Mouse (Mus musculus) CH12.LX (cell line): ENCODE data around the gene Hacd1. TPM values are rescaled to one million over a fixed set of nuclear protein-coding genes. Genes with fewer than 3 reads are reported as not detected.

Source experiments
- DNase-seq: peaks from one replicate; pipeline ENCODE4 v3.0.0-alpha.2; 2013; ENCODE audit errors: extremely low read depth
- H3K27ac ChIP-seq: 2 replicates; pipeline ENCODE4 v1.5.1; 2012; ENCODE audit warnings: low read depth, mild to moderate bottlenecking, control low read depth, moderate library complexity; ENCODE audit not compliant: insufficient read depth
- H3K27me3 ChIP-seq: replicated peaks from 2 replicates; pipeline ENCODE3; 2012; ENCODE audit warnings: inconsistent platforms
- H3K36me3 ChIP-seq, 2 experiments: replicated peaks in 1 of 2; 2 replicates each; pipeline versions ENCODE3 to v1.6.1; 2012; ENCODE audit warnings: inconsistent platforms in 1 of 2, low read length in 1 of 2, mild to moderate bottlenecking in 1 of 2, mixed read lengths in 1 of 2, moderate library complexity in 1 of 2; ENCODE audit not compliant: control insufficient read depth in 1 of 2, insufficient read depth in 1 of 2
- H3K4me1 ChIP-seq, 2 experiments: 2 replicates each; pipeline ENCODE4 v1.6.1; 2012; ENCODE audit warnings: inconsistent platforms in 1 of 2, moderate library complexity in 1 of 2; ENCODE audit not compliant: insufficient read depth in 2 of 2, control insufficient read depth in 1 of 2
- H3K4me2 ChIP-seq: 2 replicates; pipeline ENCODE4 v1.6.1; 2012; ENCODE audit warnings: low read depth, mild to moderate bottlenecking, control low read depth; ENCODE audit not compliant: poor library complexity, insufficient read depth, severe bottlenecking
- H3K4me3 ChIP-seq, 3 experiments: fragments of 150-350 bp in 1 of 3; sonication (generic) in 1 of 3; replicated peaks in 1 of 3; 2 replicates each; pipeline versions ENCODE3 to v1.5.1; 2011 to 2012; ENCODE audit warnings: low read depth in 2 of 3, low read length in 2 of 3, mild to moderate bottlenecking in 2 of 3, moderate library complexity in 2 of 3, control low read depth in 1 of 3, improper control_type of control experiment in 1 of 3, inconsistent platforms in 1 of 3, mixed read lengths in 1 of 3; ENCODE audit not compliant: poor library complexity in 1 of 3
- H3K79me2 ChIP-seq: replicated peaks from 2 replicates; pipeline ENCODE4 v1.6.1; 2012; ENCODE audit warnings: mild to moderate bottlenecking, moderate library complexity; ENCODE audit not compliant: control insufficient read depth, poor library complexity, insufficient read depth, severe bottlenecking; ENCODE audit errors: extremely low read depth
- H3K9ac ChIP-seq: 2 replicates; pipeline ENCODE4 v1.6.1; 2012; ENCODE audit warnings: low read depth, mild to moderate bottlenecking, control low read depth, moderate library complexity; ENCODE audit not compliant: insufficient read depth
- H3K9me3 ChIP-seq: replicated peaks from 2 replicates; pipeline ENCODE3; 2012; ENCODE audit warnings: low read length, inconsistent platforms, mixed read lengths
- BHLHE40 ChIP-seq: IDR thresholded peaks from 2 replicates; pipeline ENCODE4 v1.6.1; 2011; ENCODE audit warnings: mild to moderate bottlenecking, low read depth, low read length, improper control_type of control experiment
- CHD1 ChIP-seq: IDR thresholded peaks from 2 replicates; pipeline ENCODE4 v1.6.1; 2012; ENCODE audit warnings: low read depth, low read length, improper control_type of control experiment, inconsistent platforms
- CHD2 ChIP-seq: IDR thresholded peaks from 2 replicates; pipeline ENCODE4 v1.6.1; 2011; ENCODE audit warnings: low read length, improper control_type of control experiment
- CTCF ChIP-seq, 2 experiments: IDR thresholded peaks in 1 of 2; conservative IDR thresholded peaks in 1 of 2; 2 replicates each; pipeline ENCODE4 v1.5.1; 2011 to 2012; ENCODE audit warnings: low read depth in 2 of 2, low read length in 2 of 2, improper control_type of control experiment in 1 of 2, inconsistent platforms in 1 of 2, mild to moderate bottlenecking in 1 of 2, moderate library complexity in 1 of 2
- E2F4 ChIP-seq: IDR thresholded peaks from 2 replicates; pipeline ENCODE4 v1.6.1; 2011; ENCODE audit warnings: low read depth, low read length, improper control_type of control experiment; ENCODE audit not compliant: insufficient replicate concordance
- ELF1 ChIP-seq: IDR thresholded peaks from 2 replicates; pipeline ENCODE4 v1.6.1; 2014; ENCODE audit warnings: low read depth, mild to moderate bottlenecking, inconsistent platforms, low read length, improper control_type of control experiment
- EP300 ChIP-seq: IDR thresholded peaks from 2 replicates; pipeline ENCODE4 v1.6.1; 2011; ENCODE audit warnings: low read length, improper control_type of control experiment
- GABPA ChIP-seq: IDR thresholded peaks from 2 replicates; pipeline ENCODE4 v1.6.1; 2012; ENCODE audit warnings: low read depth, low read length, improper control_type of control experiment, inconsistent platforms; ENCODE audit not compliant: insufficient replicate concordance
- HCFC1 ChIP-seq: IDR thresholded peaks from 2 replicates; pipeline ENCODE4 v1.6.1; 2012; ENCODE audit warnings: low read depth, mild to moderate bottlenecking, inconsistent platforms, low read length, improper control_type of control experiment
- IRF4 ChIP-seq: IDR thresholded peaks from 2 replicates; pipeline ENCODE4 v1.6.1; 2014; ENCODE audit warnings: low read depth, mild to moderate bottlenecking, inconsistent platforms, low read length, improper control_type of control experiment
- JUN ChIP-seq: IDR thresholded peaks from 2 replicates; pipeline ENCODE4 v1.6.1; 2011; ENCODE audit warnings: low read depth, mild to moderate bottlenecking, low read length, improper control_type of control experiment, moderate library complexity; ENCODE audit not compliant: insufficient read depth
- JUND ChIP-seq: conservative IDR thresholded peaks from 2 replicates; pipeline ENCODE4 v1.6.1; 2011; ENCODE audit warnings: low read depth, low read length, improper control_type of control experiment
- KAT2A ChIP-seq: IDR thresholded peaks from 2 replicates; pipeline ENCODE4 v1.6.1; 2012; ENCODE audit warnings: low read length, improper control_type of control experiment, inconsistent platforms; ENCODE audit not compliant: insufficient replicate concordance
- MAFK ChIP-seq: IDR thresholded peaks from 2 replicates; pipeline ENCODE4 v1.6.1; 2011; ENCODE audit warnings: low read length, improper control_type of control experiment; ENCODE audit not compliant: insufficient replicate concordance
- MAX ChIP-seq: IDR thresholded peaks from 2 replicates; pipeline ENCODE4 v1.6.1; 2011; ENCODE audit warnings: low read length, improper control_type of control experiment
- MAZ ChIP-seq: IDR thresholded peaks from 2 replicates; pipeline ENCODE4 v1.6.1; 2012; ENCODE audit warnings: low read depth, mild to moderate bottlenecking, inconsistent platforms, low read length, improper control_type of control experiment, moderate library complexity
- MEF2A ChIP-seq: IDR thresholded peaks from 2 replicates; pipeline ENCODE4 v1.6.1; 2014; ENCODE audit warnings: low read depth, mild to moderate bottlenecking, inconsistent platforms, low read length, improper control_type of control experiment, borderline replicate concordance
- MXI1 ChIP-seq: IDR thresholded peaks from 2 replicates; pipeline ENCODE4 v1.6.1; 2011; ENCODE audit warnings: mild to moderate bottlenecking, low read depth, low read length, improper control_type of control experiment
- MYC ChIP-seq: IDR thresholded peaks from 2 replicates; pipeline ENCODE4 v1.6.1; 2011; ENCODE audit warnings: low read depth, mild to moderate bottlenecking, improper control_type of control experiment, low read length
- NELFE ChIP-seq: IDR thresholded peaks from 2 replicates; pipeline ENCODE4 v1.6.1; 2011; ENCODE audit warnings: low read depth, low read length, improper control_type of control experiment
- NRF1 ChIP-seq: IDR thresholded peaks from 2 replicates; pipeline ENCODE4 v1.6.1; 2014; ENCODE audit warnings: low read depth, mild to moderate bottlenecking, inconsistent platforms, low read length, improper control_type of control experiment, moderate library complexity
- PAX5 ChIP-seq: IDR thresholded peaks from 2 replicates; pipeline ENCODE4 v1.6.1; 2012; ENCODE audit warnings: low read length, inconsistent platforms, mixed read lengths
- POLR2A ChIP-seq: IDR thresholded peaks from 2 replicates; pipeline ENCODE4 v1.6.1; 2011; ENCODE audit warnings: low read depth, mild to moderate bottlenecking, improper control_type of control experiment, low read length
- POLR2AphosphoS2 ChIP-seq: IDR thresholded peaks from 2 replicates; pipeline ENCODE4 v1.6.1; 2011; ENCODE audit warnings: low read depth, low read length, improper control_type of control experiment
- RAD21 ChIP-seq: IDR thresholded peaks from 2 replicates; pipeline ENCODE4 v1.6.1; 2011; ENCODE audit warnings: low read depth, mild to moderate bottlenecking, low read length, improper control_type of control experiment, moderate library complexity
- RCOR1 ChIP-seq: conservative IDR thresholded peaks from 2 replicates; pipeline ENCODE4 v1.6.1; 2012; ENCODE audit warnings: low read depth, mild to moderate bottlenecking, inconsistent platforms, low read length, improper control_type of control experiment
- SIN3A ChIP-seq: IDR thresholded peaks from 2 replicates; pipeline ENCODE4 v1.6.1; 2012; ENCODE audit warnings: low read length, improper control_type of control experiment, inconsistent platforms
- SMC3 ChIP-seq: IDR thresholded peaks from 2 replicates; pipeline ENCODE4 v1.6.1; 2011; ENCODE audit warnings: low read depth, low read length, improper control_type of control experiment
- TBP ChIP-seq: conservative IDR thresholded peaks from 2 replicates; pipeline ENCODE4 v1.6.1; 2011; ENCODE audit warnings: low read depth, low read length, improper control_type of control experiment
- TCF12 ChIP-seq: IDR thresholded peaks from 2 replicates; pipeline ENCODE4 v1.6.1; 2014; ENCODE audit warnings: low read depth, mild to moderate bottlenecking, inconsistent platforms, low read length, improper control_type of control experiment
- UBTF ChIP-seq: IDR thresholded peaks from 2 replicates; pipeline ENCODE4 v1.6.1; 2012; ENCODE audit warnings: low read depth, mild to moderate bottlenecking, inconsistent platforms, low read length, improper control_type of control experiment, moderate library complexity
- USF1 ChIP-seq: IDR thresholded peaks from 2 replicates; pipeline ENCODE4 v1.6.1; 2014; ENCODE audit warnings: low read depth, mild to moderate bottlenecking, inconsistent platforms, low read length, improper control_type of control experiment
- USF2 ChIP-seq: conservative IDR thresholded peaks from 2 replicates; pipeline ENCODE4 v1.6.1; 2011; ENCODE audit warnings: low read depth, low read length, improper control_type of control experiment
- ZC3H11A ChIP-seq: IDR thresholded peaks from 2 replicates; pipeline ENCODE4 v1.6.1; 2012; ENCODE audit warnings: low read depth, mild to moderate bottlenecking, inconsistent platforms, low read length, improper control_type of control experiment
- ZKSCAN1 ChIP-seq: IDR thresholded peaks from 2 replicates; pipeline ENCODE4 v1.6.1; 2012; ENCODE audit warnings: low read depth, inconsistent platforms, low read length, improper control_type of control experiment, borderline replicate concordance
- ZMIZ1 ChIP-seq: IDR thresholded peaks from 2 replicates; pipeline ENCODE4 v1.6.1; 2012; ENCODE audit warnings: low read depth, mild to moderate bottlenecking, inconsistent platforms, low read length, improper control_type of control experiment
- ZNF384 ChIP-seq: IDR thresholded peaks from 2 replicates; pipeline ENCODE4 v1.6.1; 2012; ENCODE audit warnings: low read depth, low read length, improper control_type of control experiment, inconsistent platforms
- dilution Hi-C: fragments of 300-500 bp; cut with MboI; formaldehyde crosslinking; loops from 2 replicates; pipeline ENCODE4 v1.14.3; 2020; ENCODE audit warnings: low sequenced_read_pairs; ENCODE audit not compliant: extremely low pct_unique_long_range_greater_than_20kb, extremely low pct_ligation_motif_present
- in situ Hi-C: fragments of 300-500 bp; cut with MboI; formaldehyde crosslinking; loops from 3 replicates; pipeline ENCODE4 v1.14.3; 2019; ENCODE audit warnings: low sequenced_read_pairs, low pct_ligation_motif_present, low pct_unique_long_range_greater_than_20kb, mixed read lengths
- polyA plus RNA-seq: library from polyadenylated mRNA; unstranded; fragments of >175 nt; gene quantifications from 2 replicates; pipeline ENCODE4 v1.2.1, GENCODE M21; 2012; ENCODE audit warnings: low read depth; ENCODE audit not compliant: insufficient read length
- total RNA-seq, 2 experiments: library from RNA; depleted of rRNA; stranded (reverse); fragments of 300-350 nt in 1 of 2; fragments of >200 nt in 1 of 2; gene quantifications; 2 replicates each; pipeline ENCODE4 v1.2.3; 2012 to 2014

The Hacd1 gene
- total and polyA plus RNA-seq, 3 experiments = 18.3 to 55.4 (median 28.5) TPM

DNA sequence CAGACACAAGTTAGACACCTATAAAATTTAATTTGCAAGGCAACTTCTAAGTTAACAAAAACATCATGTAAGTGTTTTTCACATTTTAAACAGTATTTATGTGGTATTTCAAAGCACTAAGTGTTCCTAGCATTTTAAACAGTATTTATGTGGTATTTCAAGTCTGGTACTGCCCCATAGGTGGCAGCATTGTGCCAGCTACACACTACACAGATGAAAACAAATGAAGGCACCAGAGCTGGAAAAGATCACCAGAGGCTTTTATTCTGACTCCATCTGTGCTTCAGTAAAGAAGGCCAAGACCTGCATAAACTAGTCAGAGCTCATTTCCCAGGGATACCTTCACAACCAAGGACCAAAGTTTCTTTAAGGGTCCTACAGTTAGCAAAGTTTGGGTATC is 7.6 kb downstream of the Hacd1 start:
- peak; percentile 74 for DNase-seq
- H3K27me3 ChIP-seq = no peaks in the 10 kb centered on the region
- dilution Hi-C loops (no loop called here), in situ Hi-C loops (loop anchor here (10.0 to 25.0 kb wide), 2 partner anchors 246 to 664 kb away; no protein-coding TSS in a partner anchor)
- H3K27ac ChIP-seq = no peak overlapping the region
- H3K79me2 ChIP-seq = no peaks in the 10 kb centered on the region; the same call in 1 of the 2 replicates
- H3K36me3 ChIP-seq = peaks cover 0 to 3% of the 10 kb centered on the region in 2 experiments
- no peaks in the 10 kb centered on the region for H3K9me3 ChIP-seq
- no peaks in the 10 kb centered on the region for H3K4me1 ChIP-seq
- no peak overlapping the region for H3K9ac ChIP-seq
- TF ChIP-seq HCFC1 = no peak
- TF ChIP-seq ZNF384 = no peak
- TF ChIP-seq RAD21 = peak; percentile 97
- no peak for TF ChIP-seq BHLHE40
- TF ChIP-seq JUND = no peak; the same call in 1 of the 2 replicates
- no peak for TF ChIP-seq MXI1
- TF ChIP-seq NELFE = no peak
- TF ChIP-seq MAFK = no peak
- TF ChIP-seq IRF4 = no peak
- peak; percentile 50 to 95 for TF ChIP-seq CTCF (conservative IDR thresholded peaks at IDR 0.05 in 1 of 2, IDR thresholded peaks at IDR 0.05 in 1 of 2; ENCODE audit: low read depth in 2 of 2, low read length in 2 of 2)
- no peak for TF ChIP-seq TBP
- TF ChIP-seq MYC = 0 out of 2 replicates have a peak, but pooled peaks have one; percentile 28
- TF ChIP-seq ELF1 = no peak
- no peak for TF ChIP-seq POLR2A
- no peak for TF ChIP-seq USF1
- no peak for TF ChIP-seq MAZ
- TF ChIP-seq KAT2A = 0 out of 2 replicates have a peak, but pooled peaks have one; percentile 5
- TF ChIP-seq GABPA = no peak
- no peak for TF ChIP-seq SIN3A
- no peak for TF ChIP-seq CHD1
- no peak for TF ChIP-seq USF2
- peak; percentile 84 for TF ChIP-seq SMC3
- no peak for TF ChIP-seq TCF12
- no peak for TF ChIP-seq POLR2AphosphoS2
- TF ChIP-seq NRF1 = no peak
- TF ChIP-seq MEF2A = no peak
- TF ChIP-seq ZC3H11A = peak; percentile 38; the same call in 1 of the 2 replicates
- TF ChIP-seq EP300 = no peak
- TF ChIP-seq JUN = no peak
- no peak for TF ChIP-seq E2F4
- no peak for TF ChIP-seq CHD2
- TF ChIP-seq UBTF = no peak
- TF ChIP-seq ZKSCAN1 = no peak
- no peak for TF ChIP-seq MAX
- TF ChIP-seq ZMIZ1 = no peak
- TF ChIP-seq PAX5 = no peak
- no peak for TF ChIP-seq RCOR1
- no peak overlapping the region for H3K4me3 ChIP-seq
- H3K4me2 ChIP-seq = no peak overlapping the region
